19 mouse cellular contexts compared by ENCODE assay signal in the genomic region with DNA sequence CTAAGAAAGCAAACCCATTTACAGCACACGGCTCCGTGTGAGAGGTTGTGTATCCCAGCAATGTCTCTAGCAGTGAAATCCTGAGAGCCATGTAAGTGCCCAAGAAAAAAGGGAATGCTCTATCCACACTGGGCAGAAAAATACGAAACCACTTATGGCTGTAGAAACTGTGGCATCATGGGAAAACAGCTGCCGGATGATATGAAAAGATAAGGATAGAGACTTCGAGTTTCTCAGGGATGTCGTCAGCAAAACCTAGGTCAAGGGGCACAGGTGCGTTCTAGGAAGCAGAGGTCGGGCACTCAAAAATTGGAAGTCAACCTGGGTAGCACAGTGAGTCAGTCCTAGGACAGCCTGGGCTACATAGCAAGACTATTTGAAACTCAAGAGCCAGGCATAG. TPM values are rescaled to one million over a fixed set of nuclear protein-coding genes. Genes with fewer than 3 reads are reported as not detected.
A peak's percentile ranks its signal among the peaks of the same experiment; 100 is the strongest.
DNase-seq lines count a peak whose midpoint lies in the region; ATAC-seq and TF ChIP-seq lines count a peak whose summit lies in the region.
"Had no signal": no experiment of that assay in that cellular context is flagged by ENCODE, and none has a peak within 500 bp of the region (broad histone marks: within the 10 kb centered on the region; RNA-seq: fewer than 3 reads in every experiment).

No protein-coding gene starts in this region.

- H3K36me3 ChIP-seq in heart, embryonic 12.5 days: no peaks in the 10 kb centered on the region
- no peaks in the 10 kb centered on the region for H3K36me3 ChIP-seq in lung, embryonic 16.5 days (ENCODE audit: control insufficient read depth, insufficient read depth, low read length)
- no peaks in the 10 kb centered on the region for H3K36me3 ChIP-seq in lung, postnatal 0 days (ENCODE audit: insufficient read depth, low read length)
- no peaks in the 10 kb centered on the region for H3K36me3 ChIP-seq in liver, adult 2 months (ENCODE audit: control insufficient read depth, insufficient read depth, low read length)
- no peaks in the 10 kb centered on the region for H3K36me3 ChIP-seq in stomach, embryonic 14.5 days (ENCODE audit: control insufficient read depth, insufficient read depth, low read length)
- H3K36me3 ChIP-seq: forebrain, embryonic 10.5 days; neural tube, embryonic 12.5 days had no signal

- no peaks in the 10 kb centered on the region for H3K9me3 ChIP-seq in heart, embryonic 12.5 days (replicated peaks)
- no peaks in the 10 kb centered on the region for H3K9me3 ChIP-seq in lung, embryonic 16.5 days (ENCODE audit: control insufficient read depth, low read length)
- no peaks in the 10 kb centered on the region for H3K9me3 ChIP-seq in lung, postnatal 0 days (ENCODE audit: low read length)
- no peaks in the 10 kb centered on the region for H3K9me3 ChIP-seq in stomach, embryonic 14.5 days (ENCODE audit: control insufficient read depth, low read depth, low read length)
- H3K9me3 ChIP-seq: forebrain, embryonic 10.5 days; neural tube, embryonic 12.5 days had no signal

- no peak for TF ChIP-seq POLR2A in liver, adult 2 months (IDR thresholded peaks at IDR 0.05; ENCODE audit: extremely low read depth, insufficient read depth, low read length)

- peaks cover 61% of the 10 kb centered on the region for H3K4me1 ChIP-seq in heart, embryonic 12.5 days (replicated peaks)
- peaks cover 32% of the 10 kb centered on the region for H3K4me1 ChIP-seq in lung, embryonic 16.5 days (replicated peaks; ENCODE audit: control insufficient read depth, insufficient read depth, low read length)
- H3K4me1 ChIP-seq in lung, postnatal 0 days (ENCODE audit: insufficient read depth, low read depth, low read length): peaks cover 8% of the 10 kb centered on the region; the same call in 1 of the 2 replicates
- H3K4me1 ChIP-seq in liver, adult 2 months (ENCODE audit: control insufficient read depth, insufficient read depth, low read length): peaks cover 27% of the 10 kb centered on the region
- H3K4me1 ChIP-seq in stomach, embryonic 14.5 days (ENCODE audit: control insufficient read depth, insufficient read depth, low read length): peaks cover 36% of the 10 kb centered on the region

- peak overlapping the region; percentile 99 for H3K27ac ChIP-seq in heart, embryonic 12.5 days (ENCODE audit: poor library complexity, severe bottlenecking)
- H3K27ac ChIP-seq in lung, embryonic 16.5 days (ENCODE audit: low read length): peak overlapping the region; percentile 97
- no peak overlapping the region for H3K27ac ChIP-seq in lung, postnatal 0 days (ENCODE audit: low read length)
- peak overlapping the region; percentile 54 for H3K27ac ChIP-seq in liver, adult 2 months (replicated peaks; ENCODE audit: insufficient read depth, low read depth, low read length)
- 0 out of 2 replicates have a peak overlapping the region, but pooled peaks have one; percentile 36 for H3K27ac ChIP-seq in stomach, embryonic 14.5 days (ENCODE audit: low read length)
- H3K27ac ChIP-seq: forebrain, embryonic 10.5 days; macrophage; neural tube, embryonic 12.5 days had no signal

- intact Hi-C loops in left cerebral cortex, postnatal 14 days (cut with DNase I): no loop called here

- H3K9ac ChIP-seq in heart, embryonic 12.5 days: no peak overlapping the region
- no peak overlapping the region; the same call in 1 of the 2 replicates for H3K9ac ChIP-seq in lung, embryonic 16.5 days (ENCODE audit: low read length)
- no peak overlapping the region for H3K9ac ChIP-seq in lung, postnatal 0 days (replicated peaks; ENCODE audit: low read depth)
- H3K9ac ChIP-seq in liver, adult 2 months (ENCODE audit: low read depth, low read length): no peak overlapping the region
- H3K9ac ChIP-seq in stomach, embryonic 14.5 days (replicated peaks; ENCODE audit: low read depth, low read length): no peak overlapping the region
- H3K9ac ChIP-seq: neural tube, embryonic 12.5 days had no signal

- WGBS in heart, embryonic 12.5 days: 63% methylated on average over 8 of the region's 8 CpGs
- 74% methylated on average over 8 of the region's 8 CpGs for WGBS in lung, embryonic 16.5 days
- 71% methylated on average over 8 of the region's 8 CpGs for WGBS in lung, postnatal 0 days
- WGBS in liver, adult 2 months: 22% methylated on average over 8 of the region's 8 CpGs
- WGBS in stomach, embryonic 14.5 days: 81% methylated on average over 8 of the region's 8 CpGs

- TF ChIP-seq EP300 in lung, postnatal 0 days (IDR thresholded peaks at IDR 0.05): no peak

- ATAC-seq in heart, embryonic 12.5 days (ENCODE audit: insufficient number of reproducible peaks, low FRiP score): no peak
- ATAC-seq in lung, embryonic 16.5 days (ENCODE audit: low read depth): no peak
- ATAC-seq in lung, postnatal 0 days: no peak
- ATAC-seq in stomach, embryonic 14.5 days (ENCODE audit: insufficient number of reproducible peaks, insufficient read depth, low FRiP score, low read depth): no peak
- ATAC-seq in erythroid progenitor cell, adult 5-6 weeks (replicated peaks; ENCODE audit: low FRiP score, poor library complexity, severe bottlenecking): no peak
- ATAC-seq: midbrain, embryonic 16.5 days had no signal

- no peak for DNase-seq in heart, adult 11 months
- DNase-seq in lung, postnatal 0 days (ENCODE audit: low spot score): no peak
- DNase-seq in liver, adult 2 months (ENCODE audit: extremely low read depth, low read depth, low spot score): peak; percentile 53
- no peak for DNase-seq in left cerebral cortex, postnatal 14 days (ENCODE audit: low spot score in 2 of 2)
- DNase-seq: B cell, adult 2 months; cerebellum, adult 9-10 months had no signal

- H3K27me3 ChIP-seq in heart, embryonic 12.5 days (replicated peaks): no peaks in the 10 kb centered on the region
- no peaks in the 10 kb centered on the region; the same call in 1 of the 2 replicates for H3K27me3 ChIP-seq in lung, embryonic 16.5 days (ENCODE audit: control insufficient read depth, insufficient read depth, low read depth, low read length)
- H3K27me3 ChIP-seq in lung, postnatal 0 days (replicated peaks; ENCODE audit: insufficient read depth, low read length): no peaks in the 10 kb centered on the region
- H3K27me3 ChIP-seq in liver, adult 2 months (ENCODE audit: control insufficient read depth, insufficient read depth, low read length): no peaks in the 10 kb centered on the region
- H3K27me3 ChIP-seq in stomach, embryonic 14.5 days (ENCODE audit: control insufficient read depth, insufficient read depth, low read length): no peaks in the 10 kb centered on the region
- H3K27me3 ChIP-seq: neural tube, embryonic 12.5 days had no signal

- H3K79me2 ChIP-seq in liver, adult 2 months (ENCODE audit: control insufficient read depth, insufficient read depth, low read length): peaks cover 13% of the 10 kb centered on the region

- H3K4me3 ChIP-seq in heart, embryonic 12.5 days: no peak overlapping the region
- H3K4me3 ChIP-seq in lung, embryonic 16.5 days (ENCODE audit: low read length): no peak overlapping the region
- H3K4me3 ChIP-seq in lung, postnatal 0 days (ENCODE audit: low read depth, low read length): no peak overlapping the region
- H3K4me3 ChIP-seq in liver, adult 2 months (ENCODE audit: insufficient read depth, low read depth, low read length): no peak overlapping the region
- no peak overlapping the region for H3K4me3 ChIP-seq in stomach, embryonic 14.5 days (ENCODE audit: low read depth, low read length)
- H3K4me3 ChIP-seq: neural tube, embryonic 12.5 days had no signal

- TF ChIP-seq CTCF in lung, postnatal 0 days (IDR thresholded peaks at IDR 0.05): no peak
- TF ChIP-seq CTCF in liver, adult 2 months (IDR thresholded peaks at IDR 0.05; ENCODE audit: low read depth, low read length): no peak

- H3K4me2 ChIP-seq in heart, embryonic 12.5 days: 0 out of 2 replicates have a peak overlapping the region, but pooled peaks have one; percentile 18
- no peak overlapping the region for H3K4me2 ChIP-seq in lung, embryonic 16.5 days (ENCODE audit: low read depth, low read length)
- H3K4me2 ChIP-seq in lung, postnatal 0 days (replicated peaks; ENCODE audit: low read depth, low read length): no peak overlapping the region
- no peak overlapping the region for H3K4me2 ChIP-seq in stomach, embryonic 14.5 days (replicated peaks; ENCODE audit: low read depth, low read length)
- H3K4me2 ChIP-seq: neural tube, embryonic 12.5 days had no signal

RNA-seq across cellular contexts. Expression of a gene that starts 2.1 kb away (rescaled TPM):
- polyA plus RNA-seq in heart, embryonic 12.5 days (2016; fragmentation: Nextera tagmentation; extraction: Ambion mirVana): 66.9 and 71.0 TPM in 2 replicates
- 50.8 and 51.2 TPM in 2 replicates for polyA plus RNA-seq in lung, embryonic 16.5 days (2015; fragmentation: Nextera tagmentation; extraction: Ambion mirVana)
- 43.7 and 45.3 TPM in 2 replicates for polyA plus RNA-seq in lung, postnatal 0 days (2015; fragmentation: Nextera tagmentation; extraction: Ambion mirVana)
- total RNA-seq in liver, adult 2 months (2014; rRNA removed): 48.3 and 62.0 TPM in 2 replicates
- polyA plus RNA-seq in liver, adult 2 months (2012; rRNA removed): 119 and 166 TPM in 2 replicates
- 9.2 and 9.6 TPM in 2 replicates for polyA plus RNA-seq in stomach, embryonic 14.5 days (2014; fragmentation: Nextera tagmentation; extraction: Ambion mirVana)
- 54.5 and 58.4 TPM in 2 replicates for total RNA-seq in erythroid progenitor cell, adult 5-6 weeks (2015; ENCODE audit: low replicate concordance)
- 68.6 and 79.1 TPM in 2 replicates for total RNA-seq in erythroid progenitor cell, adult 5-6 weeks (2017; ENCODE audit: low replicate concordance)
- total RNA-seq in left cerebral cortex, postnatal 14 days (2021): 10 to 100 TPM; 44.6 to 49.4 TPM

RNA-seq across cellular contexts. Expression of a gene that starts 8.8 kb away (rescaled TPM):
- not detected in 2 replicates for polyA plus RNA-seq in heart, embryonic 12.5 days (2016; fragmentation: Nextera tagmentation; extraction: Ambion mirVana)
- not detected in 2 replicates for polyA plus RNA-seq in lung, embryonic 16.5 days (2015; fragmentation: Nextera tagmentation; extraction: Ambion mirVana)
- polyA plus RNA-seq in lung, postnatal 0 days (2015; fragmentation: Nextera tagmentation; extraction: Ambion mirVana): not detected in 2 replicates
- not detected in 2 replicates for total RNA-seq in liver, adult 2 months (2014; rRNA removed)
- not detected in 2 replicates for polyA plus RNA-seq in liver, adult 2 months (2012; rRNA removed)
- polyA plus RNA-seq in stomach, embryonic 14.5 days (2014; fragmentation: Nextera tagmentation; extraction: Ambion mirVana): not detected in 2 replicates
- not detected in 2 replicates for total RNA-seq in erythroid progenitor cell, adult 5-6 weeks (2015; ENCODE audit: low replicate concordance)
- not detected in 2 replicates for total RNA-seq in erythroid progenitor cell, adult 5-6 weeks (2017; ENCODE audit: low replicate concordance)
- total RNA-seq in left cerebral cortex, postnatal 14 days (2021): not detected
- total RNA-seq: adrenal gland, adult 8-10 months; hematopoietic stem cell, adult 5-6 weeks; layer of hippocampus, postnatal 14 days had no signal
- polyA plus RNA-seq: forebrain, embryonic 10.5 days; frontal cortex, adult 2 months; limb, embryonic 11.5 days; macrophage; midbrain, embryonic 16.5 days; neural tube, embryonic 12.5 days had no signal

RNA-seq across cellular contexts. Expression of a gene that starts 36.2 kb away (rescaled TPM):
- polyA plus RNA-seq in heart, embryonic 12.5 days (2016; fragmentation: Nextera tagmentation; extraction: Ambion mirVana): 0.18 and 0.47 TPM in 2 replicates
- 0.69 and 1.2 TPM in 2 replicates for polyA plus RNA-seq in lung, embryonic 16.5 days (2015; fragmentation: Nextera tagmentation; extraction: Ambion mirVana)
- 0.14 and 0.70 TPM in 2 replicates for polyA plus RNA-seq in lung, postnatal 0 days (2015; fragmentation: Nextera tagmentation; extraction: Ambion mirVana)
- total RNA-seq in liver, adult 2 months (2014; rRNA removed): not detected in 2 replicates
- polyA plus RNA-seq in liver, adult 2 months (2012; rRNA removed): not detected in 2 replicates
- polyA plus RNA-seq in stomach, embryonic 14.5 days (2014; fragmentation: Nextera tagmentation; extraction: Ambion mirVana): 0.59 and 0.94 TPM in 2 replicates
- total RNA-seq in erythroid progenitor cell, adult 5-6 weeks (2015; ENCODE audit: low replicate concordance): 5.4 TPM in 1 of 2 replicates, not detected in the other
- total RNA-seq in erythroid progenitor cell, adult 5-6 weeks (2017; ENCODE audit: low replicate concordance): 1.1 and 3.9 TPM in 2 replicates
- 10 to 100 TPM; 10.3 to 12.7 TPM for total RNA-seq in left cerebral cortex, postnatal 14 days (2021)
- polyA plus RNA-seq: macrophage had no signal

RNA-seq across cellular contexts. Expression of a gene that starts 36.9 kb away (rescaled TPM):
- not detected in 2 replicates for polyA plus RNA-seq in heart, embryonic 12.5 days (2016; fragmentation: Nextera tagmentation; extraction: Ambion mirVana)
- not detected in 2 replicates for polyA plus RNA-seq in lung, embryonic 16.5 days (2015; fragmentation: Nextera tagmentation; extraction: Ambion mirVana)
- polyA plus RNA-seq in lung, postnatal 0 days (2015; fragmentation: Nextera tagmentation; extraction: Ambion mirVana): not detected in 2 replicates
- not detected in 2 replicates for total RNA-seq in liver, adult 2 months (2014; rRNA removed)
- not detected in 2 replicates for polyA plus RNA-seq in liver, adult 2 months (2012; rRNA removed)
- not detected in 2 replicates for polyA plus RNA-seq in stomach, embryonic 14.5 days (2014; fragmentation: Nextera tagmentation; extraction: Ambion mirVana)
- not detected in 2 replicates for total RNA-seq in erythroid progenitor cell, adult 5-6 weeks (2015; ENCODE audit: low replicate concordance)
- not detected in 2 replicates for total RNA-seq in erythroid progenitor cell, adult 5-6 weeks (2017; ENCODE audit: low replicate concordance)
- under 1 TPM; 0.31 to 0.38 TPM for total RNA-seq in left cerebral cortex, postnatal 14 days (2021)
- total RNA-seq: hematopoietic stem cell, adult 5-6 weeks; layer of hippocampus, postnatal 14 days had no signal
- polyA plus RNA-seq: forebrain, embryonic 10.5 days; frontal cortex, adult 2 months; limb, embryonic 11.5 days; macrophage; midbrain, embryonic 16.5 days; neural tube, embryonic 12.5 days had no signal

RNA-seq across cellular contexts. Expression of a gene that starts 38.4 kb away (rescaled TPM):
- polyA plus RNA-seq in heart, embryonic 12.5 days (2016; fragmentation: Nextera tagmentation; extraction: Ambion mirVana): 0.28 and 0.52 TPM in 2 replicates
- polyA plus RNA-seq in lung, embryonic 16.5 days (2015; fragmentation: Nextera tagmentation; extraction: Ambion mirVana): 0.18 TPM in 1 of 2 replicates, not detected in the other
- 0.10 and 0.21 TPM in 2 replicates for polyA plus RNA-seq in lung, postnatal 0 days (2015; fragmentation: Nextera tagmentation; extraction: Ambion mirVana)
- 0.28 and 0.94 TPM in 2 replicates for total RNA-seq in liver, adult 2 months (2014; rRNA removed)
- polyA plus RNA-seq in liver, adult 2 months (2012; rRNA removed): 0.09 TPM in 1 of 2 replicates, not detected in the other
- 0.46 TPM in 1 of 2 replicates, not detected in the other for polyA plus RNA-seq in stomach, embryonic 14.5 days (2014; fragmentation: Nextera tagmentation; extraction: Ambion mirVana)
- total RNA-seq in erythroid progenitor cell, adult 5-6 weeks (2015; ENCODE audit: low replicate concordance): 7.5 and 8.3 TPM in 2 replicates
- total RNA-seq in erythroid progenitor cell, adult 5-6 weeks (2017; ENCODE audit: low replicate concordance): 3.1 and 13.2 TPM in 2 replicates
- not detected for total RNA-seq in left cerebral cortex, postnatal 14 days (2021)
- total RNA-seq: hematopoietic stem cell, adult 5-6 weeks had no signal
- polyA plus RNA-seq: macrophage; neural tube, embryonic 12.5 days had no signal
